Mouse (Mus musculus): Measurements from ENCODE around the gene Lmx1a.

DNA sequence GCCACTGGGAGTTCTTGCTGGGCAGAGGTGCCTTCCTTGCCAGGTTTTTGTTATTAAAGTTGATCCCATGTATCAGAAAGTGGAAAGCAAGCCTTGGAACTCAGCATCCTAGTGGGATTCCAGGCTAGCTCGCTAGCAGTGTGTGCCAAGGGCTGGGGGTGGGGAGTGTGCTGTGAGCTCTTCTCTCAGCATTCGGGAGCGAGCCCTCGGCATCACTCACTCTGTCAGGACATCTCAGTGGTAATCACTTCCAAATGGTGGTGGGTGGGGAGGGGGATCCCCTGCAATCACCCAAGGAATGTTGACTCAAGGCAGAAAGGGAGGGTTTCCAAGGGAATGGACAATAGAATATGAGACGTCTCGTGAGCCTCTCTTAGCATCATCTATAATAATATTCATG, 45.4 kb downstream of the Lmx1a start:
- TF ChIP-seq CTCF (IDR thresholded peaks at IDR 0.05; ENCODE audit: insufficient read depth, low read length) (no peak), POLR2A (IDR thresholded peaks at IDR 0.05; ENCODE audit: borderline replicate concordance, extremely low read depth, low read depth, low read length) (no peak)

Data from lung, adult 2 months (tissue).